Comparison of ENCODE assay signal across 13 mouse cellular contexts in the genomic region with DNA sequence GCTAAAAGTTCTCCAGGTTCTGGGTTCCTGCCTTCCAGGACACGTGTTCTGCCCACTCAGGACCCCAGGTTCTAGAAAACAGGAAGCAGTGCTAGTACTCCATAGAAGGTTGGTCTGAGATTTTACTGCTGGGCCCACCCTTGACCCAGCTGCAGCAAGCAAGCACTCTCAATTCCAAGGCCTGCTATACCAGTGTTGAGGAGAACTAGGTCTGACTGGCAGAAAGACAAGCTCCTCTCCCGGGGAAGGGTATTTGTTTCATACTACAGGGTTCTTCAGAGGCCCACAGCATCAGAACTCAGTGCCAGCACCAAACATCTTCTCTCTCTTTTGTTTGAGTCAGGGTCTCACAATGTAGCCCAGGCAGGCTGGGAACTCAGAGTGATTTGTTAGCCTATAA. TPM values are rescaled to one million over a fixed set of nuclear protein-coding genes. Genes with fewer than 3 reads are reported as not detected.
DNase-seq lines count a peak whose midpoint lies in the region; ATAC-seq and TF ChIP-seq lines count a peak whose summit lies in the region.
"Had no signal": no experiment of that assay in that cellular context is flagged by ENCODE, and none has a peak within 500 bp of the region (broad histone marks: within the 10 kb centered on the region; RNA-seq: fewer than 3 reads in every experiment).

No protein-coding gene starts in this region.

- H3K4me1 ChIP-seq in intestine, embryonic 15.5 days (replicated peaks) = peaks cover 12% of the 10 kb centered on the region
- peaks cover 14% of the 10 kb centered on the region for H3K4me1 ChIP-seq in liver, postnatal 0 days (ENCODE audit: insufficient read depth)
- H3K4me1 ChIP-seq in midbrain, embryonic 14.5 days (ENCODE audit: control insufficient read depth, insufficient read depth, low read length) = no peaks in the 10 kb centered on the region

- peak overlapping the region; percentile 75 for H3K27ac ChIP-seq in gastrocnemius, adult 2 months
- peak overlapping the region; percentile 81 for H3K27ac ChIP-seq in left cerebral cortex, adult 2 months
- peak overlapping the region; percentile 49 for H3K27ac ChIP-seq in intestine, embryonic 15.5 days
- 0 out of 2 replicates have a peak overlapping the region, but pooled peaks have one; percentile 9 for H3K27ac ChIP-seq in liver, postnatal 0 days (ENCODE audit: low read depth)
- no peak overlapping the region for H3K27ac ChIP-seq in midbrain, embryonic 14.5 days (replicated peaks; ENCODE audit: low read depth, low read length)
- H3K27ac ChIP-seq: heart, embryonic 10.5 days; kidney, postnatal 0 days had no signal

- H3K36me3 ChIP-seq in intestine, embryonic 15.5 days = peaks cover 62% of the 10 kb centered on the region
- H3K36me3 ChIP-seq in liver, postnatal 0 days (replicated peaks; ENCODE audit: insufficient read depth, low read length) = peaks cover 70% of the 10 kb centered on the region
- H3K36me3 ChIP-seq in midbrain, embryonic 14.5 days (ENCODE audit: control insufficient read depth, insufficient read depth, low read length) = peaks cover 89% of the 10 kb centered on the region

- no peaks in the 10 kb centered on the region for H3K9me3 ChIP-seq in intestine, embryonic 15.5 days
- H3K9me3 ChIP-seq in liver, postnatal 0 days (ENCODE audit: low read length) = no peaks in the 10 kb centered on the region
- no peaks in the 10 kb centered on the region for H3K9me3 ChIP-seq in midbrain, embryonic 14.5 days (ENCODE audit: control insufficient read depth, low read length)
- H3K9me3 ChIP-seq: heart, embryonic 10.5 days had no signal

- no peak for TF ChIP-seq EP300 in liver, postnatal 0 days (IDR thresholded peaks at IDR 0.05; ENCODE audit: low read depth)

- H3K27me3 ChIP-seq in intestine, embryonic 15.5 days (replicated peaks) = no peaks in the 10 kb centered on the region
- no peaks in the 10 kb centered on the region for H3K27me3 ChIP-seq in liver, postnatal 0 days (ENCODE audit: insufficient read depth, low read length)
- no peaks in the 10 kb centered on the region for H3K27me3 ChIP-seq in midbrain, embryonic 14.5 days (ENCODE audit: control insufficient read depth, insufficient read depth, low read length)

- TF ChIP-seq CTCF in gastrocnemius, adult 2 months (IDR thresholded peaks at IDR 0.05) = no peak
- TF ChIP-seq CTCF in left cerebral cortex, adult 2 months (IDR thresholded peaks at IDR 0.05) = no peak
- TF ChIP-seq CTCF in liver, postnatal 0 days (IDR thresholded peaks at IDR 0.05; ENCODE audit: low read depth) = no peak

- 82% methylated on average over 2 of the region's 2 CpGs for WGBS in intestine, embryonic 15.5 days
- WGBS in liver, postnatal 0 days (ENCODE audit: insufficient replicate concordance) = 78% methylated on average over 2 of the region's 2 CpGs
- 99% methylated on average over 2 of the region's 2 CpGs for WGBS in midbrain, embryonic 14.5 days

- peak; percentile 15 for DNase-seq in gastrocnemius, adult 2 months
- DNase-seq in gastrocnemius, adult 18-20 months (ENCODE audit: low spot score) = no peak
- no peak for DNase-seq in left cerebral cortex, adult 2 months (ENCODE audit: extremely low spot score in 1 of 2, low spot score in 2 of 2)
- no peak for DNase-seq in left cerebral cortex, postnatal 36 days (ENCODE audit: low spot score in 2 of 2)
- DNase-seq in liver, postnatal 0 days = no peak
- DNase-seq in midbrain, embryonic 14.5 days = no peak
- DNase-seq: lung, embryonic 14.5 days; right cerebral cortex, postnatal 14 days had no signal

- intact Hi-C loops in gastrocnemius, adult 2 months (cut with DNase I) = no loop called here
- intact Hi-C loops in left cerebral cortex, adult 2 months (cut with DNase I) = loop anchor here (5.0 to 10.0 kb wide), 2 partner anchors 44 to 973 kb away; a partner anchor contains a TSS
- intact Hi-C loops in left cerebral cortex, postnatal 36 days (cut with DNase I) = no loop called here

- H3K4me2 ChIP-seq in intestine, embryonic 15.5 days (replicated peaks) = no peak overlapping the region
- H3K4me2 ChIP-seq in liver, postnatal 0 days (ENCODE audit: low read depth, low read length) = no peak overlapping the region
- no peak overlapping the region for H3K4me2 ChIP-seq in midbrain, embryonic 14.5 days (ENCODE audit: low read length)
- H3K4me2 ChIP-seq: lung, embryonic 14.5 days had no signal

- H3K9ac ChIP-seq in intestine, embryonic 15.5 days = peak overlapping the region; percentile 14; the same call in 1 of the 2 replicates
- no peak overlapping the region for H3K9ac ChIP-seq in liver, postnatal 0 days (replicated peaks)
- no peak overlapping the region for H3K9ac ChIP-seq in midbrain, embryonic 14.5 days (replicated peaks; ENCODE audit: low read length)
- H3K9ac ChIP-seq: lung, embryonic 14.5 days had no signal

- H3K4me3 ChIP-seq in gastrocnemius, adult 2 months = no peak overlapping the region
- no peak overlapping the region for H3K4me3 ChIP-seq in left cerebral cortex, adult 2 months
- no peak overlapping the region for H3K4me3 ChIP-seq in intestine, embryonic 15.5 days (replicated peaks)
- H3K4me3 ChIP-seq in liver, postnatal 0 days (ENCODE audit: low read depth, low read length) = no peak overlapping the region
- H3K4me3 ChIP-seq in midbrain, embryonic 14.5 days (replicated peaks; ENCODE audit: low read depth, low read length) = no peak overlapping the region
- H3K4me3 ChIP-seq: heart, embryonic 10.5 days had no signal

- no peak for ATAC-seq in intestine, embryonic 15.5 days
- ATAC-seq in liver, postnatal 0 days = no peak
- ATAC-seq in midbrain, embryonic 14.5 days (ENCODE audit: low FRiP score, low TSS enrichment) = no peak
- ATAC-seq: CD4-positive, CD25-positive, alpha-beta regulatory T cell, adult 4 months had no signal

RNA-seq across cellular contexts. Expression of a gene that starts 9.8 kb away (rescaled TPM):
- 10 to 100 TPM; 64.8 to 65.8 TPM for total RNA-seq in gastrocnemius, adult 2 months (2021)
- total RNA-seq in gastrocnemius, adult 18-20 months (2021) = 10 to 100 TPM; 62.4 to 63.0 TPM
- total RNA-seq in left cerebral cortex, adult 2 months (2021) = 100 to 1,000 TPM; 163 to 168 TPM
- 100 to 1,000 TPM; 159 to 168 TPM for total RNA-seq in left cerebral cortex, postnatal 36 days (2021)
- 81.5 and 89.5 TPM in 2 replicates for polyA plus RNA-seq in intestine, embryonic 15.5 days (2015; fragmentation: Nextera tagmentation; extraction: Ambion mirVana)
- 26.9 and 32.1 TPM in 2 replicates for polyA plus RNA-seq in liver, postnatal 0 days (2015; fragmentation: Nextera tagmentation; extraction: Ambion mirVana)
- 112 and 118 TPM in 2 replicates for polyA plus RNA-seq in midbrain, embryonic 14.5 days (2014; fragmentation: Nextera tagmentation; extraction: Ambion mirVana)

RNA-seq across cellular contexts. Expression of a gene that starts 25.4 kb away (rescaled TPM):
- total RNA-seq in gastrocnemius, adult 2 months (2021) = 1 to 10 TPM in 1 of 2 experiments, under 1 TPM in 1; 0.74 to 1.5 TPM
- total RNA-seq in gastrocnemius, adult 18-20 months (2021) = under 1 TPM; 0.94 to 0.97 TPM
- 1 to 10 TPM; 2.2 to 2.4 TPM for total RNA-seq in left cerebral cortex, adult 2 months (2021)
- total RNA-seq in left cerebral cortex, postnatal 36 days (2021) = 1 to 10 TPM; 2.1 to 2.3 TPM
- 28.1 and 29.0 TPM in 2 replicates for polyA plus RNA-seq in intestine, embryonic 15.5 days (2015; fragmentation: Nextera tagmentation; extraction: Ambion mirVana)
- polyA plus RNA-seq in liver, postnatal 0 days (2015; fragmentation: Nextera tagmentation; extraction: Ambion mirVana) = 1.1 and 1.3 TPM in 2 replicates
- 3.1 and 4.5 TPM in 2 replicates for polyA plus RNA-seq in midbrain, embryonic 14.5 days (2014; fragmentation: Nextera tagmentation; extraction: Ambion mirVana)

RNA-seq across cellular contexts. Expression of a gene that starts 35.0 kb away (rescaled TPM):
- total RNA-seq in gastrocnemius, adult 2 months (2021) = not detected
- total RNA-seq in gastrocnemius, adult 18-20 months (2021) = not detected
- total RNA-seq in left cerebral cortex, adult 2 months (2021) = 10 to 100 TPM; 62.3 to 67.7 TPM
- total RNA-seq in left cerebral cortex, postnatal 36 days (2021) = 10 to 100 TPM; 59.7 to 61.7 TPM
- 0.28 and 0.44 TPM in 2 replicates for polyA plus RNA-seq in intestine, embryonic 15.5 days (2015; fragmentation: Nextera tagmentation; extraction: Ambion mirVana)
- not detected in 2 replicates for polyA plus RNA-seq in liver, postnatal 0 days (2015; fragmentation: Nextera tagmentation; extraction: Ambion mirVana)
- 6.4 and 8.7 TPM in 2 replicates for polyA plus RNA-seq in midbrain, embryonic 14.5 days (2014; fragmentation: Nextera tagmentation; extraction: Ambion mirVana)
- total RNA-seq: gastrocnemius, adult 8-10 months had no signal

RNA-seq across cellular contexts. Expression of a gene that starts 44.3 kb away (rescaled TPM):
- 1 to 10 TPM in 1 of 2 experiments, under 1 TPM in 1; 0.84 to 1.6 TPM for total RNA-seq in gastrocnemius, adult 2 months (2021)
- total RNA-seq in gastrocnemius, adult 18-20 months (2021) = 1 to 10 TPM in 1 of 2 experiments, under 1 TPM in 1; 0.64 to 1.6 TPM
- 10 to 100 TPM; 12.1 to 12.8 TPM for total RNA-seq in left cerebral cortex, adult 2 months (2021)
- 10 to 100 TPM in 1 of 2 experiments, 1 to 10 TPM in 1; 6.8 to 16.0 TPM for total RNA-seq in left cerebral cortex, postnatal 36 days (2021)
- 66.7 and 71.4 TPM in 2 replicates for polyA plus RNA-seq in intestine, embryonic 15.5 days (2015; fragmentation: Nextera tagmentation; extraction: Ambion mirVana)
- polyA plus RNA-seq in liver, postnatal 0 days (2015; fragmentation: Nextera tagmentation; extraction: Ambion mirVana) = 2.6 and 3.9 TPM in 2 replicates
- 1.5 and 4.6 TPM in 2 replicates for polyA plus RNA-seq in midbrain, embryonic 14.5 days (2014; fragmentation: Nextera tagmentation; extraction: Ambion mirVana)

RNA-seq across cellular contexts. Expression of a gene that starts 55.9 kb away (rescaled TPM):
- total RNA-seq in gastrocnemius, adult 2 months (2021) = under 1 TPM; 0.08 to 0.14 TPM
- under 1 TPM in 1 of 2 experiments, not detected in 1; 0.17 TPM for total RNA-seq in gastrocnemius, adult 18-20 months (2021)
- 1 to 10 TPM; 3.6 to 5.6 TPM for total RNA-seq in left cerebral cortex, adult 2 months (2021)
- total RNA-seq in left cerebral cortex, postnatal 36 days (2021) = 1 to 10 TPM; 4.1 to 6.3 TPM
- polyA plus RNA-seq in intestine, embryonic 15.5 days (2015; fragmentation: Nextera tagmentation; extraction: Ambion mirVana) = 0.40 and 0.42 TPM in 2 replicates
- 0.54 and 0.69 TPM in 2 replicates for polyA plus RNA-seq in liver, postnatal 0 days (2015; fragmentation: Nextera tagmentation; extraction: Ambion mirVana)
- polyA plus RNA-seq in midbrain, embryonic 14.5 days (2014; fragmentation: Nextera tagmentation; extraction: Ambion mirVana) = 4.3 and 4.9 TPM in 2 replicates

Comparison
In these comparisons a context has a peak if more than half of its experiments do, and no peak if none do; other contexts are left out.
1. RNA of a gene that starts 35.0 kb away (total RNA-seq): 62.3 to 67.7 TPM in left cerebral cortex, adult 2 months and 59.7 to 61.7 TPM in left cerebral cortex, postnatal 36 days; not detected in gastrocnemius, adult 2 months and not detected in gastrocnemius, adult 18-20 months; every median in the first group is over 10 times any median in the second.